Mouse (Mus musculus) heart, embryonic 15.5 days (tissue): ENCODE data around the gene Galr2. TPM values are rescaled to one million over a fixed set of nuclear protein-coding genes. Genes with fewer than 3 reads are reported as not detected.

Experiments used
- ATAC-seq: fragments of 200-750 bp; cut with Nextera tagmentation; replicated peaks from 2 replicates; pipeline ENCODE4 v1.8.0; 2017; ENCODE audit warnings: low read depth, moderate TSS enrichment; ENCODE audit not compliant: insufficient number of reproducible peaks, insufficient read depth, low FRiP score
- H3K27ac ChIP-seq: fragments of 300-500 bp; sonication (generic); 2 replicates; pipeline ENCODE4 v1.5.1; 2015; ENCODE audit warnings: mild to moderate bottlenecking, inconsistent platforms
- H3K27me3 ChIP-seq: fragments of 300-500 bp; sonication (generic); 2 replicates; pipeline ENCODE4 v1.6.1; 2015; ENCODE audit warnings: inconsistent platforms
- H3K36me3 ChIP-seq: fragments of 300-500 bp; sonication (generic); 2 replicates; pipeline ENCODE4 v1.6.1; 2015; ENCODE audit warnings: mild to moderate bottlenecking, inconsistent platforms
- H3K4me1 ChIP-seq: fragments of 300-500 bp; sonication (generic); replicated peaks from 2 replicates; pipeline ENCODE4 v1.6.1; 2015; ENCODE audit warnings: inconsistent platforms
- H3K4me2 ChIP-seq: fragments of 300-500 bp; sonication (generic); 2 replicates; pipeline ENCODE4 v1.6.1; 2015; ENCODE audit warnings: inconsistent platforms, mild to moderate bottlenecking, moderate library complexity
- H3K4me3 ChIP-seq: fragments of 300-500 bp; sonication (generic); 2 replicates; pipeline ENCODE4 v1.5.1; 2015; ENCODE audit warnings: mild to moderate bottlenecking, inconsistent platforms
- H3K9ac ChIP-seq: fragments of 300-500 bp; sonication (generic); 2 replicates; pipeline ENCODE4 v1.6.1; 2015; ENCODE audit warnings: mild to moderate bottlenecking, inconsistent platforms
- H3K9me3 ChIP-seq: fragments of 300-500 bp; sonication (generic); replicated peaks from 2 replicates; pipeline ENCODE4 v1.6.1; 2016; ENCODE audit warnings: inconsistent platforms
- WGBS: fragments of 180-500 bp; shearing (Covaris S2); methylation state at CpG from one replicate; pipeline ENCODE4 v1.1.7; 2015; ENCODE audit warnings: mixed read lengths; 5-methylcytosine and 5-hydroxymethylcytosine counted together
- polyA plus RNA-seq: library from polyadenylated mRNA; unstranded; fragments of >200 nt; fragmentation: Nextera tagmentation; extraction: Ambion mirVana; gene quantifications from 2 replicates; pipeline ENCODE4 v1.2.1, GENCODE M21; 2015

The Galr2 gene
- polyA plus RNA-seq, 1 experiment from 2014 or later: 0.20 TPM

DNA sequence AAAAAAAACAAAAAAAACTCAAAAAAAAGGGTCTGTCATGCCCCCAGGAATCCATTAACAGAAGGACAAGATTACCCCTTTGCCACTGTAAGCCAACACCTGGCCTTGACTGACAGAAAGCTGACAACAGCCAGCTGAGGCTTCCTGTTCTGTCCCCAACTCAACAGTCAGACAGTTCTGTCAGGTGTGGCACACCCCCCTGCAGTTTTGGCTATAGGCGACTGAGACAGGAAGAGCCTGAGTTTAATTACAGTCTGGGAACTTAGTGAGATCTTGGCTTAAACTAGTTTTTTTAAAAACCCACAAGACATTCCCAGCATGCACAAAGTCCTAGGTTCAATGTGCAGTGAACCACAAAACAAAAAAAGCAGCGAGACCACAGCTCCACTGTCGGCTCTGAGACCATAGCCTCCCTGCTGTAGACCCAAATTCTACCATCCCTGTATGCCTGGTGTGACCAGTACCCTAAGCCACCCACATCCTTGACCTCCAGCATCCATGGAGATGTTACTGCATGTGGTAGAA is 27.6 kb upstream of the Galr2 start:
- Histone ChIP-seq H3K4me1 (peaks cover 10% of the 10 kb centered on the region; the same call in 1 of the 2 replicates), H3K27ac (no peak overlapping the region), H3K4me3 (no peak overlapping the region), H3K27me3 (no peaks in the 10 kb centered on the region), H3K9ac (no peak overlapping the region), H3K36me3 (peaks cover 88% of the 10 kb centered on the region), H3K9me3 (no peaks in the 10 kb centered on the region), H3K4me2 (no peak overlapping the region)
- no peak for ATAC-seq
- WGBS: 91% methylated on average over 3 of the region's 3 CpGs

- ATAC-seq: no peak
- Histone ChIP-seq H3K4me1 (peaks cover 10% of the 10 kb centered on the region; the same call in 1 of the 2 replicates), H3K27me3 (no peaks in the 10 kb centered on the region), H3K9ac (no peak overlapping the region), H3K9me3 (no peaks in the 10 kb centered on the region), H3K27ac (peak overlapping the region; percentile 44; the same call in 1 of the 2 replicates), H3K36me3 (peaks cover 88% of the 10 kb centered on the region), H3K4me2 (no peak overlapping the region), H3K4me3 (no peak overlapping the region)
- 67% methylated on average over 9 of the region's 9 CpGs for WGBS
These were observed 26.1 kb upstream of the Galr2 start for GRCm38 (mm10) chr11:116254627-116255026.

- 80% methylated on average over 22 of the region's 22 CpGs for WGBS
- Histone ChIP-seq H3K36me3 (peaks cover 88% of the 10 kb centered on the region), H3K27me3 (no peaks in the 10 kb centered on the region), H3K4me2 (no peak overlapping the region), H3K9me3 (no peaks in the 10 kb centered on the region), H3K4me3 (no peak overlapping the region), H3K4me1 (peaks cover 12% of the 10 kb centered on the region; the same call in 1 of the 2 replicates), H3K27ac (peak overlapping the region; percentile 44; the same call in 1 of the 2 replicates), H3K9ac (no peak overlapping the region)
- no peak for ATAC-seq
These were observed 25.4 kb upstream of the Galr2 start for GRCm38 (mm10) chr11:116255090-116255981.

DNA sequence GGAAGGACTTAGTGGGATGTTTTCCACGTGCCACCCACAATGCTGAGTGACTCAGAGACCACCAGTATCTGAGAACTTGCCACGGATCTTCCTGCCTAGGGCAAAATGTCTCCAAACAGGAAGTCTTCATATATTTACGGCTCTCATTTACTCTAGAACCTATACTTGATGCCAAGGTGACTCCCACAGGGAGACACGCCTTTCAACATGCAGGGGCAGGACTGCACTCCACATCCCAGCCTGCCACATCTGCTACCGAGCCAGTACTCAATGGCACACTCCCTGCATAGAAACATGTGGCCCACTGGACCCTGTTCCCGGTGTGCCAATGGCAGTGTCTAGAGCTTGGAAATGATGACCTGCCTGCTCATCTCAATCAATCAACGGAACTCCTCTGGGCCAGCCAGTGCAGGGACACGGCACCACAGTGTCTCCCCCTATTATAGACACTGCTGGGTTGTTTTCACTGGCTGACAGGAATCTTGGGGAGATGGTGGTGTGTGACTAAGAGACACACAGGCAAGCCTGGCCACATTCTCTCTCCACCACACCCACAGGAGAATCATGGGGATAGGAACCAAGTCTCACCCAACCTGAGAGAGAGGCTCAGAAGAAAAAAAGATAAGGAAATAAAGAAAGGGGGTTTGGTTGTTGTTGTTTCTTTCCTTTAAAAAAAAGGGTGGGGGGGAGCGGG is 24.6 kb upstream of the Galr2 start:
- 78% methylated on average over 9 of the region's 9 CpGs for WGBS
- no peak overlapping the region for H3K4me2 ChIP-seq
- peaks cover 9% of the 10 kb centered on the region; the same call in 1 of the 2 replicates for H3K4me1 ChIP-seq
- H3K9me3 ChIP-seq: no peaks in the 10 kb centered on the region
- H3K36me3 ChIP-seq: peaks cover 88% of the 10 kb centered on the region
- H3K27me3 ChIP-seq: no peaks in the 10 kb centered on the region
- no peak overlapping the region for H3K4me3 ChIP-seq
- H3K27ac ChIP-seq: no peak overlapping the region
- H3K9ac ChIP-seq: no peak overlapping the region
- ATAC-seq: no peak

GRCm38 (mm10) chr11:116259461-116259860 is 21.3 kb upstream of the Galr2 start:
- H3K4me1 ChIP-seq: 0 out of 2 replicates have a peak, but pooled peaks cover 3% of the 10 kb centered on the region
- H3K27me3 ChIP-seq: no peaks in the 10 kb centered on the region
- no peak overlapping the region for H3K4me3 ChIP-seq
- peak overlapping the region; percentile 34; the same call in 1 of the 2 replicates for H3K27ac ChIP-seq
- H3K9ac ChIP-seq: no peak overlapping the region
- no peak overlapping the region for H3K4me2 ChIP-seq
- H3K36me3 ChIP-seq: peaks cover 91% of the 10 kb centered on the region
- 82% methylated on average over 8 of the region's 8 CpGs for WGBS
- H3K9me3 ChIP-seq: no peaks in the 10 kb centered on the region
- ATAC-seq: no peak

GRCm38 (mm10) chr11:116260259-116260658 is 20.5 kb upstream of the Galr2 start:
- Histone ChIP-seq H3K4me2 (no peak overlapping the region), H3K27me3 (no peaks in the 10 kb centered on the region), H3K27ac (peak overlapping the region; percentile 34; the same call in 1 of the 2 replicates), H3K36me3 (peaks cover 90% of the 10 kb centered on the region), H3K9me3 (no peaks in the 10 kb centered on the region), H3K9ac (no peak overlapping the region), H3K4me3 (no peak overlapping the region), H3K4me1 (0 out of 2 replicates have a peak, but pooled peaks cover 3% of the 10 kb centered on the region)
- no peak for ATAC-seq
- WGBS: 84% methylated on average over 7 of the region's 7 CpGs

GRCm38 (mm10) chr11:116265352-116265751 is 15.4 kb upstream of the Galr2 start:
- H3K9me3 ChIP-seq: no peaks in the 10 kb centered on the region
- H3K4me2 ChIP-seq: no peak overlapping the region
- H3K27ac ChIP-seq: no peak overlapping the region
- no peak overlapping the region for H3K9ac ChIP-seq
- WGBS: 76% methylated on average over 11 of the region's 11 CpGs
- ATAC-seq: no peak
- H3K4me1 ChIP-seq: 0 out of 2 replicates have a peak, but pooled peaks cover 1% of the 10 kb centered on the region
- no peak overlapping the region for H3K4me3 ChIP-seq
- H3K36me3 ChIP-seq: peaks cover 97% of the 10 kb centered on the region
- no peaks in the 10 kb centered on the region for H3K27me3 ChIP-seq

DNA sequence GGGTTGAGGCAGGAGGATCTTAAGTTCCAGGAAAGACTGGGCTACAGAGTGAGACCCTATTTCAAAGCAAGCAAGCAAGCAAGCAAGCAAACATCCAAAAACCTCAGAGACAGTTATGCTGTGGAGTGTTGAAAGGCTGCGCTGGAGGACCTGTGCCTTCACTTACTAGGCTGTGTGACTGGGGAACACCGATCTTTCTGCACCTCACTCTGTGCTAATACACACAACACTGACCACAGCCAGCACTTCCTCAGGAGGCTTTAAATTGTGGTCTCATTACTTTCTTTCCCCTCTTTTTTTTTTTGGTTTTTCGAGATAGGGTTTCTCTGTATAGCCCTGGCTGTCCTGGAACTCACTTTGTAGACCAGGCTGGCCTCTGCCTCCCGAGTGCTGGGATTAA is 14.9 kb upstream of the Galr2 start:
- Histone ChIP-seq H3K9ac (no peak overlapping the region), H3K27me3 (no peaks in the 10 kb centered on the region), H3K4me2 (no peak overlapping the region), H3K36me3 (peaks cover 96% of the 10 kb centered on the region), H3K4me3 (no peak overlapping the region), H3K9me3 (no peaks in the 10 kb centered on the region), H3K4me1 (no peaks in the 10 kb centered on the region), H3K27ac (no peak overlapping the region)
- 89% methylated on average over 4 of the region's 4 CpGs for WGBS
- no peak for ATAC-seq

GRCm38 (mm10) chr11:116267637-116268036 is 13.1 kb upstream of the Galr2 start:
- Histone ChIP-seq H3K27ac (no peak overlapping the region), H3K36me3 (peaks cover 80% of the 10 kb centered on the region), H3K4me1 (peaks cover 13% of the 10 kb centered on the region), H3K4me3 (no peak overlapping the region), H3K9me3 (no peaks in the 10 kb centered on the region), H3K4me2 (no peak overlapping the region), H3K27me3 (no peaks in the 10 kb centered on the region), H3K9ac (no peak overlapping the region)
- no peak for ATAC-seq
- whole genome bisulfite sequencing: 83% methylated on average over 8 of the region's 8 CpGs

DNA sequence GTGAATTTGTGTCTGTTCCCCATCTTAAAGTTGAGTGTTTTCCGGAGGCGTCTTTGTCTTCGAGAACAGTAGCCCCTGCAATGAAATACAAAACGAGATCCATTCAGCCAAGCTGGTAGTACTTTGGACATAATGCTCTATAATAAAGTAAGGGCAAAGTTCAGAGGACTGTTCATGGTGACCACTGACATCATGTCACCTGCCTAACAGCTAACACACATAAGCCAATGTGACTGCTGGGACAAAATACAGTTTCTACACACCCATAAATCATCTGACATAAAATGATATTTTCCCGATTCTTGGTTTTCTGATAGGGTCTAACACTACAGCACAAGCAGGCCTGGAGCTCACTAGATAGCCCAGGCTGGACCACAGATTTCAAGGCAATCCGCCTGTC is 12.4 kb upstream of the Galr2 start:
- Histone ChIP-seq H3K9me3 (no peaks in the 10 kb centered on the region), H3K36me3 (peaks cover 74% of the 10 kb centered on the region), H3K9ac (no peak overlapping the region), H3K4me2 (no peak overlapping the region), H3K27ac (no peak overlapping the region), H3K27me3 (no peaks in the 10 kb centered on the region), H3K4me3 (no peak overlapping the region), H3K4me1 (peaks cover 18% of the 10 kb centered on the region)
- no peak for ATAC-seq
- WGBS: 92% methylated on average over 6 of the region's 6 CpGs

GRCm38 (mm10) chr11:116269560-116269959 is 11.2 kb upstream of the Galr2 start:
- Histone ChIP-seq H3K4me2 (no peak overlapping the region), H3K4me3 (no peak overlapping the region), H3K27ac (no peak overlapping the region), H3K4me1 (peaks cover 21% of the 10 kb centered on the region), H3K9ac (no peak overlapping the region), H3K27me3 (no peaks in the 10 kb centered on the region), H3K36me3 (peaks cover 61% of the 10 kb centered on the region), H3K9me3 (no peaks in the 10 kb centered on the region)
- no peak for ATAC-seq
- WGBS: 87% methylated on average over 8 of the region's 8 CpGs
